Mouse (Mus musculus): ENCODE measurements around the gene Stip1. TPM values are rescaled to one million over a fixed set of nuclear protein-coding genes. Genes with fewer than 3 reads are reported as not detected.

Stip1 gene
- total and polyA plus RNA-seq, 3 experiments, result 284 to 430 (median 370) TPM

DNA sequence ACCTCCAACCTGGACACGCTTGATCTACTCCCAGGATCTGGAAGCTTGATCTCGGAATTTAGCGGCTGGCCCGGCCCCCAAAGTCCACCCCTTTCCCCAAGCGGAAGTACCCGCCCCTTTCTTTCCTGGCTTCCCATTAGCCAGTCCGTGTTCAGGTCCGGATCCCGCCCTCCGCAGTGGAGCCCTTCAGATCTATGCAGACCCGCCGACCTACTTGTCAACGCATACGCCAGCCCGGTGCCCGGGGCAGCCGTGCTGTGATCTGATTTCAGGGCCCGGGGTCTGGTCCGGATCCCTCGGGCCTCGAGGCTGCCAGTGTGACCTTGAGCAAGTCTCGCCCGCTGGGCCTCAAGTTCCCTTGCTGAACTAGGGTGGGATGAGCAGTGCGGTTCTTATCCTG, 43.8 kb downstream of the Stip1 start, which contains the start of the genes Nudt22 and Trpt1:
Nudt22 (minus strand) TSS at position 112 of the 400 bp plus-strand sequence.
Trpt1 (plus strand) TSS at position 126 of the 400 bp plus-strand sequence.
- H3K4me1 ChIP-seq (ENCODE audit: control insufficient read depth in 1 of 2, insufficient read depth in 2 of 2, low read length in 2 of 2), result peaks cover 2 to 22% of the 10 kb centered on the region in 2 experiments; a peak in 3 of 4 replicates
- peaks cover 4% of the 10 kb centered on the region; the same call in 1 of the 2 replicates for H3K79me2 ChIP-seq (ENCODE audit: control insufficient read depth, insufficient read depth, low read length, poor library complexity)
- no peaks in the 10 kb centered on the region for H3K27me3 ChIP-seq (ENCODE audit: control insufficient read depth in 1 of 2, insufficient read depth in 2 of 2, low read length in 2 of 2)
- peak within 1 kb of the TSS; percentile 45 for H3K27ac ChIP-seq (ENCODE audit: control insufficient read depth, low read depth, low read length)
- H3K9ac ChIP-seq (ENCODE audit: control insufficient read depth, low read depth, low read length, poor library complexity, severe bottlenecking), result peak within 1 kb of the TSS; percentile 78
- DNase-seq (ENCODE audit: low read depth, low spot score), result peak; percentile 94
- H3K4me3 ChIP-seq (ENCODE audit: control insufficient read depth in 1 of 2, insufficient read depth in 1 of 2, low read depth in 2 of 2, low read length in 2 of 2), result peak within 1 kb of the TSS; percentile 63 to 89
- H3K36me3 ChIP-seq (ENCODE audit: control insufficient read depth in 1 of 2, insufficient read depth in 2 of 2, low read length in 2 of 2), result peaks cover 2 to 3% of the 10 kb centered on the region in 2 experiments; a peak in 1 of 4 replicates
- H3K9me3 ChIP-seq (replicated peaks; ENCODE audit: insufficient read depth, low read length), result no peaks in the 10 kb centered on the region
- TF ChIP-seq POLR2AphosphoS2 (IDR thresholded peaks at IDR 0.05; ENCODE audit: low read length) (peak; percentile 58; the same call in 1 of the 2 replicates), MAFK (IDR thresholded peaks at IDR 0.05; ENCODE audit: borderline replicate concordance, low read depth, low read length) (no peak), NRF1 (IDR thresholded peaks at IDR 0.05; ENCODE audit: insufficient read depth, low read depth, low read length, poor library complexity, severe bottlenecking) (no peak), ZC3H11A (IDR thresholded peaks at IDR 0.05; ENCODE audit: low read depth, low read length) (no peak), KAT2A (conservative IDR thresholded peaks at IDR 0.05; ENCODE audit: low read depth, low read length) (no peak), ZNF384 (IDR thresholded peaks at IDR 0.05; ENCODE audit: low read depth, low read length) (no peak), MEF2A (IDR thresholded peaks at IDR 0.05; ENCODE audit: extremely low read depth, insufficient replicate concordance, low read depth, low read length, poor library complexity, severe bottlenecking) (no peak), SIN3A (IDR thresholded peaks at IDR 0.05; ENCODE audit: low read length) (peak; percentile 56; the same call in 1 of the 2 replicates), E2F4 (IDR thresholded peaks at IDR 0.05; ENCODE audit: borderline replicate concordance, low read depth, low read length) (no peak), BHLHE40 (IDR thresholded peaks at IDR 0.05; ENCODE audit: borderline replicate concordance, low read depth, low read length) (no peak), MYC (IDR thresholded peaks at IDR 0.05; ENCODE audit: low read depth, low read length) (no peak), USF2 (IDR thresholded peaks at IDR 0.05; ENCODE audit: borderline replicate concordance in 1 of 2, insufficient read depth in 1 of 2, low read depth in 1 of 2, low read length in 2 of 2) (no peak), JUND (IDR thresholded peaks at IDR 0.05; ENCODE audit: low read depth, low read length) (no peak), HCFC1 (IDR thresholded peaks at IDR 0.05; ENCODE audit: low read depth, low read length) (peak; percentile 65; the same call in 1 of the 2 replicates), ZKSCAN1 (IDR thresholded peaks at IDR 0.05; ENCODE audit: low read depth, low read length) (no peak), RCOR1 (IDR thresholded peaks at IDR 0.05; ENCODE audit: low read depth, low read length) (no peak), POLR2AphosphoS5 (IDR thresholded peaks at IDR 0.05; ENCODE audit: borderline replicate concordance, low read depth, low read length) (no peak), ELF1 (IDR thresholded peaks at IDR 0.05; ENCODE audit: low read depth, low read length) (peak; percentile 71), MYB (IDR thresholded peaks at IDR 0.05; ENCODE audit: low read depth, low read length) (no peak), ETS1 (IDR thresholded peaks at IDR 0.05; ENCODE audit: low read depth, low read length) (no peak), UBTF (IDR thresholded peaks at IDR 0.05; ENCODE audit: borderline replicate concordance, insufficient read depth, low read depth, low read length) (no peak), ZMIZ1 (IDR thresholded peaks at IDR 0.05; ENCODE audit: low read depth, low read length) (no peak), GATA1 (IDR thresholded peaks at IDR 0.05; ENCODE audit: low read depth, low read length) (no peak), NELFE (IDR thresholded peaks at IDR 0.05; ENCODE audit: low read depth, low read length) (peak; percentile 61), RAD21 (IDR thresholded peaks at IDR 0.05; ENCODE audit: low read depth, low read length) (no peak), TBP (IDR thresholded peaks at IDR 0.05; ENCODE audit: low read depth, low read length) (no peak), MAX (IDR thresholded peaks at IDR 0.05; ENCODE audit: low read length) (0 out of 2 replicates have a peak, but pooled peaks have one; percentile 16), TCF12 (IDR thresholded peaks at IDR 0.05; ENCODE audit: low read depth, low read length) (peak; percentile 47; the same call in 1 of the 2 replicates), TAL1 (IDR thresholded peaks at IDR 0.05; ENCODE audit: low read length) (no peak), CHD2 (IDR thresholded peaks at IDR 0.05; ENCODE audit: low read length) (no peak), USF1 (IDR thresholded peaks at IDR 0.05; ENCODE audit: low read depth, low read length) (no peak), SMC3 (IDR thresholded peaks at IDR 0.05; ENCODE audit: low read depth, low read length) (no peak), MXI1 (IDR thresholded peaks at IDR 0.05; ENCODE audit: low read depth, low read length) (peak; percentile 58), EP300 (IDR thresholded peaks at IDR 0.05; ENCODE audit: low read depth in 1 of 2, low read length in 2 of 2) (no peak), MAZ (IDR thresholded peaks at IDR 0.05; ENCODE audit: low read depth, low read length) (peak; percentile 20; the same call in 1 of the 2 replicates), CTCF (IDR thresholded peaks at IDR 0.05 in 2 of 3, conservative IDR thresholded peaks at IDR 0.05 in 1 of 3; ENCODE audit: control insufficient read depth in 1 of 3, insufficient read depth in 1 of 3, low read depth in 2 of 3, low read length in 3 of 3, poor library complexity in 1 of 3, severe bottlenecking in 1 of 3) (no peak), POLR2A (IDR thresholded peaks at IDR 0.05; ENCODE audit: control insufficient read depth in 1 of 2, insufficient read depth in 1 of 2, low read depth in 1 of 2, low read length in 2 of 2, poor library complexity in 1 of 2) (peak; percentile 59 to 68; a peak in 3 of 4 replicates), GABPA (IDR thresholded peaks at IDR 0.05; ENCODE audit: low read depth, low read length) (no peak)
